Mouse (Mus musculus): ENCODE measurements around the gene Blm. TPM values are rescaled to one million over a fixed set of nuclear protein-coding genes. Genes with fewer than 3 reads are reported as not detected.

Gene Blm
- polyA plus RNA-seq, 1 experiment from 2014 or later: 12.8 TPM

DNA sequence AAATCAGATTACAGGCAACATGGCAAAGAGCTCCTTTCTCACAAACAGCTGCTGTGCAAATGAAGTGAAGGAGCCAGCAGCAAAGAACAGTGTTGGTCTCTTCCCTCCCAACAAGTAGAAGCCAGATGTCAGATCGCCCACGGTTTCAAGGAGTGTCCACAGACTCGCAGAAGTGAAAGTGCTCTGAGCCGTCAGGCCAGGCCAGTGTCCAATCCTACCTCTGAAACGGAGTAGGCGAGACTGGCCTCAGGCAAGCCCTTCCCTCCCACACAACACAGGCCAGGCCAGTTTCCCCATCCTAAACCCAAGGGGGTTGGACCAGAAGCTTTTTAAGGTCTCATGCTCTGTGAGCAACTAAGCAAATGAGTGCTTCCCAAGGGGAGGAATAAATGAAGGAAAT is 77.7 kb downstream of the Blm start:
- 71% methylated on average over 6 of the region's 6 CpGs for WGBS
- 0 out of 2 replicates have a peak overlapping the region, but pooled peaks have one; percentile 14 for H3K27ac ChIP-seq (ENCODE audit: low read length)
- ATAC-seq: no peak

DNA sequence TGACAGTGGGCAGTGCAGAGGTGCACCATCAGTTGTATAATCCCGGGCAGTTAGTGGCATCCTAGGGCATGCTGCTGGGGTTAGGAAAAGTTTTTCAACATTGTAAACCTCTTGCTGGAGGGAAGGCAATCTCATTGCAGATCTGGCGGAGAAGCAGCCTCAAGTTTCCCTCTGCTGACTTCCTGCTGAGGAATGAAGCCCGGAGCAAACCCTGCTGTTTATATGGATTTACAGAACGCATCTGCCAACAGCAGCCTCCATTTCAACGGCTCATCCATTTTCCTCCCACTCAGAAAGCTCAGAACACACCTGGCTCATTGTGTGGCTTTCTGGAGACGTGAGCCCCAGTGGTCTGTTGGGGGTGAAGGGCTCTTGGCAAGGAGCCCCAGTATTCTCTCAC is 78.6 kb downstream of the Blm start:
- H3K36me3 ChIP-seq (ENCODE audit: control insufficient read depth, insufficient read depth, low read length): no peaks in the 10 kb centered on the region
- H3K27me3 ChIP-seq (replicated peaks; ENCODE audit: control insufficient read depth, insufficient read depth, low read length): no peaks in the 10 kb centered on the region
- 0 out of 2 replicates have a peak, but pooled peaks cover 2% of the 10 kb centered on the region for H3K4me1 ChIP-seq (ENCODE audit: control insufficient read depth, insufficient read depth, low read length)
- no peak for ATAC-seq
- H3K27ac ChIP-seq (ENCODE audit: low read length): peak overlapping the region; percentile 5; the same call in 1 of the 2 replicates
- WGBS: 53% methylated on average over 6 of the region's 6 CpGs
- no peak overlapping the region for H3K9ac ChIP-seq (ENCODE audit: low read depth, low read length)
- no peak overlapping the region for H3K4me2 ChIP-seq (ENCODE audit: low read depth, low read length)
- H3K4me3 ChIP-seq (ENCODE audit: low read length): no peak overlapping the region
- no peaks in the 10 kb centered on the region for H3K9me3 ChIP-seq (ENCODE audit: control insufficient read depth, low read length)

More for the DNA sequence above, 77.7 kb downstream of the Blm start:
- Histone ChIP-seq H3K4me3 (ENCODE audit: low read length) (no peak overlapping the region), H3K9me3 (ENCODE audit: control insufficient read depth, low read length) (no peaks in the 10 kb centered on the region), H3K4me1 (ENCODE audit: control insufficient read depth, insufficient read depth, low read length) (0 out of 2 replicates have a peak, but pooled peaks cover 2% of the 10 kb centered on the region), H3K9ac (ENCODE audit: low read depth, low read length) (no peak overlapping the region), H3K27me3 (replicated peaks; ENCODE audit: control insufficient read depth, insufficient read depth, low read length) (no peaks in the 10 kb centered on the region), H3K36me3 (ENCODE audit: control insufficient read depth, insufficient read depth, low read length) (no peaks in the 10 kb centered on the region), H3K4me2 (ENCODE audit: low read depth, low read length) (no peak overlapping the region)

DNA sequence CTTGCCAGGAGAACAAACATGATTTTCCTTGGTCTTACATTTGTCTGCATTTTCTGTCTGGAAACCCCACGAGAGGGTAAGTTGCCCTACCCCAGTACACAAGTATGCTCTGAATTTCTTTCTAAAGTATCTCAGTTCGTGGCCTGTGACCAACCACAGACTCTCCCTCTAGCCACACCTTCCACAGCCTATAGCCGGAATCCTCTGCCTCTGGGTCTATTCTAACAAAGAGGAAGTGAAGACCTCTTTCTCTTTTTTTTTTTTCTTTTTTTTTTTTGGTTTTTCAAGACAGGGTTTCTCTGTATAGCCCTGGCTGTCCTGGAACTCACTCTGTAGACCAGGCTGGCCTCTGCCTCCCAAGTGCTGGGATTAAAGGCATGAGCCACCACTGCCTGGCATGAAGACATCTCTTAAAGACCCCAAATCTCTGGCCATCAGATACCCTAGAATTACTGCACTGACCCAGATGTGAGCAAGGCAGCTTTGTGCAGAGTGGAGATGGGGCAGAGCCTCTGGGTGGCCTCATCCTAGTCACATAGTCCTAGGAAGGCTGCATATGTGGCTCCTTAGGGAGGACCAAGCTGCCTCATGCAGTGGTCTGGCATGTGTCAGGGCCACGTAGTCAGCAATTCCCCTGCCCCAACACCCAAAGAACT is 79.3 kb downstream of the Blm start:
- 70% methylated on average over 4 of the region's 4 CpGs for WGBS
- no peak overlapping the region for H3K4me3 ChIP-seq (ENCODE audit: low read length)
- 0 out of 2 replicates have a peak, but pooled peaks cover 2% of the 10 kb centered on the region for H3K4me1 ChIP-seq (ENCODE audit: control insufficient read depth, insufficient read depth, low read length)
- H3K4me2 ChIP-seq (ENCODE audit: low read depth, low read length): no peak overlapping the region
- H3K27me3 ChIP-seq (replicated peaks; ENCODE audit: control insufficient read depth, insufficient read depth, low read length): no peaks in the 10 kb centered on the region
- ATAC-seq: no peak
- no peaks in the 10 kb centered on the region for H3K36me3 ChIP-seq (ENCODE audit: control insufficient read depth, insufficient read depth, low read length)
- no peak overlapping the region for H3K9ac ChIP-seq (ENCODE audit: low read depth, low read length)
- H3K9me3 ChIP-seq (ENCODE audit: control insufficient read depth, low read length): no peaks in the 10 kb centered on the region
- H3K27ac ChIP-seq (ENCODE audit: low read length): no peak overlapping the region

DNA sequence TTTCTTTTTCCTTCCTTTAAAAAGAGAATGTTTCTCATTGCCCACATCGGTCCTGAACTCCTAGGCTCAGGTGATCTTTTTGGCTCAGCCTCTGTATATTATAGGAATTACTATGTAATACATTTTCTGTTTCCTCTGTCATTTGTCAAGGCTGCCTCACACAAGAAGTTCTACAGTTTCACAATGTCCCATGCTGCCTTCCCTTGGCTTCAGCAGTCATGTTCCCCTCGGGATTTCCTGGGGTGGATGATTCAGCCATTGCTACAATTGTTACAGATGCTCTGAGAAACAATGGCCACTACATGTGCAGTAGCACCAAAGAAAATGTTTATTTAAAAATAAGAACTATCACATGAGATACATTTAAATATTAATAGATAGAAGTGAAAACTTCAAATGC is 80.1 kb downstream of the Blm start:
- H3K27ac ChIP-seq (ENCODE audit: low read length): no peak overlapping the region
- 84% methylated on average over 2 of the region's 2 CpGs for WGBS
- H3K4me3 ChIP-seq (ENCODE audit: low read length): no peak overlapping the region
- 0 out of 2 replicates have a peak, but pooled peaks cover 2% of the 10 kb centered on the region for H3K4me1 ChIP-seq (ENCODE audit: control insufficient read depth, insufficient read depth, low read length)
- no peaks in the 10 kb centered on the region for H3K9me3 ChIP-seq (ENCODE audit: control insufficient read depth, low read length)
- no peaks in the 10 kb centered on the region for H3K27me3 ChIP-seq (replicated peaks; ENCODE audit: control insufficient read depth, insufficient read depth, low read length)
- ATAC-seq: no peak
- H3K36me3 ChIP-seq (ENCODE audit: control insufficient read depth, insufficient read depth, low read length): no peaks in the 10 kb centered on the region
- no peak overlapping the region for H3K4me2 ChIP-seq (ENCODE audit: low read depth, low read length)
- H3K9ac ChIP-seq (ENCODE audit: low read depth, low read length): no peak overlapping the region

DNA sequence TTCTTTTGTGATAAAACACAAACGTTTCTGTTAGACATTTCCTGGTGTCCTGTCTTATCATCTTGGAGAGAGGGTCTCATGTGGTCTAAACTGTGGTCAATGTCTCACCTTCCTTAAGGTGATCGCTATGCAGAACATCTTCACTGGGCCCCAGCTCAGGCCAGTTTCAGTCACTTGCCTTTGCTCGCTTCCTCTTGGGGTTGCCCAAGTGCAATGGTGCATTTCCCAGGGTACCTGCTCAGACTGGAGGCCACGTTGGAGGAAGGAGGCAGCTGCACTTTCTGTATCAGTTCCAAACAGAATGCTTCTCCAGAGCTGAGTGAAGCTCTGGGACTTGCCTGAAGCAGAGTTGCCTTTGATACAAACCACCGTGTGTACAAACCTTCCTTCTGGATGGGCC is 80.9 kb downstream of the Blm start:
- 91% methylated on average over 5 of the region's 5 CpGs for WGBS
- no peak for ATAC-seq
- no peak overlapping the region for H3K9ac ChIP-seq (ENCODE audit: low read depth, low read length)

DNA sequence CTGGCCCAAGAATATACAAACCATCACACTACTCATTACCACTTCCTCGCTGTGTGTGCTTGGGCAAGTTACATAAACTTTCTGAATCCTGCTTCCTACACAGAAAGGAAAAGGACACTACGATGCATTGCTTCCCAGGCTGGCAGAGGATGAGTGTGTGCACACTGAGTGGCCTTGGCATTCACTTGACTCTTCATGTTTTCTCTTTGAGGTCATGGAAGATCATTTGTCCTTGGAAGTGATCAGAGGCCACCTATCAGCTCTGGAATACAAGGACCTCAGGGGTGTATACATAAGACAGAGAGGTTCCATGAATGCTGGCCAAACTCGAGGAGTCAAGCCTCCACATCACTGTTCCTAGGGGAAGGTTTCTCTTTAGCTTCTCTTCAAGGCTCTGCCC is 81.8 kb downstream of the Blm start:
- H3K9me3 ChIP-seq (ENCODE audit: control insufficient read depth, low read length): no peaks in the 10 kb centered on the region
- H3K36me3 ChIP-seq (ENCODE audit: control insufficient read depth, insufficient read depth, low read length): no peaks in the 10 kb centered on the region
- no peak overlapping the region for H3K27ac ChIP-seq (ENCODE audit: low read length)
- no peak overlapping the region for H3K4me2 ChIP-seq (ENCODE audit: low read depth, low read length)
- ATAC-seq: no peak
- H3K9ac ChIP-seq (ENCODE audit: low read depth, low read length): no peak overlapping the region
- no peak overlapping the region for H3K4me3 ChIP-seq (ENCODE audit: low read length)
- 91% methylated on average over 3 of the region's 3 CpGs for WGBS
- 0 out of 2 replicates have a peak, but pooled peaks cover 2% of the 10 kb centered on the region for H3K4me1 ChIP-seq (ENCODE audit: control insufficient read depth, insufficient read depth, low read length)
- H3K27me3 ChIP-seq (replicated peaks; ENCODE audit: control insufficient read depth, insufficient read depth, low read length): no peaks in the 10 kb centered on the region

More for the DNA sequence above, 80.9 kb downstream of the Blm start:
- H3K9me3 ChIP-seq (ENCODE audit: control insufficient read depth, low read length): no peaks in the 10 kb centered on the region
- no peak overlapping the region for H3K4me3 ChIP-seq (ENCODE audit: low read length)
- 0 out of 2 replicates have a peak, but pooled peaks cover 2% of the 10 kb centered on the region for H3K4me1 ChIP-seq (ENCODE audit: control insufficient read depth, insufficient read depth, low read length)
- no peak overlapping the region for H3K4me2 ChIP-seq (ENCODE audit: low read depth, low read length)
- no peaks in the 10 kb centered on the region for H3K36me3 ChIP-seq (ENCODE audit: control insufficient read depth, insufficient read depth, low read length)
- H3K27ac ChIP-seq (ENCODE audit: low read length): no peak overlapping the region
- no peaks in the 10 kb centered on the region for H3K27me3 ChIP-seq (replicated peaks; ENCODE audit: control insufficient read depth, insufficient read depth, low read length)

DNA sequence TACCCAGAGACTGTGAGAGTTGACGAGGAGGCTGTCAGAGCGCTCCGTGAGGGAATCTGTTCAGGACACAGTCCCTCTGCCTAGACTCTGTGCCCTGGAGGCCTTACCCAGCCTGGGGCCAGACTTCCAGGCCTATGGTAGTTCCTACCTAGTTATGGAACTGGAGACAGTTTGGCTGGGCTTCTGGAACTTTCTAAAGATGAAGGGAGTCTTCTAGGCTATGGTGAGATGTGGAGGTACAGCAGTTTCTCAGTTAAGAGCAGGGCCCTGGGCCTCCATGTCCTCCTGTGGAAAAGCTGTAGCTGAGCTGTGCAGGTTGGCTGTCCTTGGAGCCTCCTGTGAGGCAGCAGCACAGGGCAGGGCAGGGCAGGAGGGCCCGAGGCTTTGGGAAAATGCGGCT is 82.7 kb downstream of the Blm start:
- peak overlapping the region; percentile 10; the same call in 1 of the 2 replicates for H3K27ac ChIP-seq (ENCODE audit: low read length)
- H3K4me2 ChIP-seq (ENCODE audit: low read depth, low read length): no peak overlapping the region
- H3K27me3 ChIP-seq (replicated peaks; ENCODE audit: control insufficient read depth, insufficient read depth, low read length): no peaks in the 10 kb centered on the region
- WGBS: 83% methylated on average over 5 of the region's 5 CpGs
- no peaks in the 10 kb centered on the region for H3K36me3 ChIP-seq (ENCODE audit: control insufficient read depth, insufficient read depth, low read length)
- no peaks in the 10 kb centered on the region for H3K9me3 ChIP-seq (ENCODE audit: control insufficient read depth, low read length)
- H3K9ac ChIP-seq (ENCODE audit: low read depth, low read length): no peak overlapping the region
- ATAC-seq: no peak
- no peak overlapping the region for H3K4me3 ChIP-seq (ENCODE audit: low read length)
- H3K4me1 ChIP-seq (ENCODE audit: control insufficient read depth, insufficient read depth, low read length): 0 out of 2 replicates have a peak, but pooled peaks cover 2% of the 10 kb centered on the region

DNA sequence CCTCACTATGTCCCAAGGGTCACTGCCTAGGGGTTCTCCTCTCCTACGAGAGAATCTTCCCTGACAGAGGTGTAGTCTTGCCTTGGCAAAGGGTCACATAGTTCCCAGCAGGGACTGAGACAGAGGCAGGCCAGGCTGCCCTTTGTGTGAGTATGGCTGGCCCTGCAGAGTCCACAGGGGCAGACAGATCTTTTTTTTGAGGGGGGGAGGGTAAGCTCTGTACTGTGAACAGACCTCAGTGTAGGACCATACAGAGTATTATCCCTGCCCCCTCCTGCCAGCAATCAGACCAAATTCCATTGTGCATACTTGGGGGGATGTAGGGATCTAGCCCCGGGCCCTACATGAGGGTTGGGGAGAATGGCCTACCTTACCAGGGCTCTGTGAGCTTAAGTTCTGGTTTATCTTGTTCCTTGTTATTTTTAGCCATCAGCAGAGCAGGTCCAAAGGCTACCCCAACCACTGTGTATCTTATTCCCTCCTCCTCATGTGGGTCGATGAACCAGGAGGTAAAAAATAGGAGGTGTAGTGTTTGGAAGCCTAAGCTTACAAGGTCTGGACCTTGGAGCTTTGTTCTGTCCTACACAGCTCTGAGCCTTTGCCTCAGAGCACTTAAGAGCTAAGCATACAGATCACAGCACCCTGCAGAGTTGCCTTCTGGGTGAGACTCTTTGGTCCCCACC is 83.2 kb downstream of the Blm start:
- ATAC-seq: peak; percentile 89
- no peaks in the 10 kb centered on the region for H3K27me3 ChIP-seq (replicated peaks; ENCODE audit: control insufficient read depth, insufficient read depth, low read length)
- 0 out of 2 replicates have a peak, but pooled peaks cover 2% of the 10 kb centered on the region for H3K4me1 ChIP-seq (ENCODE audit: control insufficient read depth, insufficient read depth, low read length)
- H3K4me2 ChIP-seq (ENCODE audit: low read depth, low read length): no peak overlapping the region
- 62% methylated on average over 3 of the region's 3 CpGs for WGBS
- H3K9me3 ChIP-seq (ENCODE audit: control insufficient read depth, low read length): no peaks in the 10 kb centered on the region
- peak overlapping the region; percentile 10; the same call in 1 of the 2 replicates for H3K27ac ChIP-seq (ENCODE audit: low read length)
- no peaks in the 10 kb centered on the region for H3K36me3 ChIP-seq (ENCODE audit: control insufficient read depth, insufficient read depth, low read length)
- no peak overlapping the region for H3K4me3 ChIP-seq (ENCODE audit: low read length)
- no peak overlapping the region for H3K9ac ChIP-seq (ENCODE audit: low read depth, low read length)

DNA sequence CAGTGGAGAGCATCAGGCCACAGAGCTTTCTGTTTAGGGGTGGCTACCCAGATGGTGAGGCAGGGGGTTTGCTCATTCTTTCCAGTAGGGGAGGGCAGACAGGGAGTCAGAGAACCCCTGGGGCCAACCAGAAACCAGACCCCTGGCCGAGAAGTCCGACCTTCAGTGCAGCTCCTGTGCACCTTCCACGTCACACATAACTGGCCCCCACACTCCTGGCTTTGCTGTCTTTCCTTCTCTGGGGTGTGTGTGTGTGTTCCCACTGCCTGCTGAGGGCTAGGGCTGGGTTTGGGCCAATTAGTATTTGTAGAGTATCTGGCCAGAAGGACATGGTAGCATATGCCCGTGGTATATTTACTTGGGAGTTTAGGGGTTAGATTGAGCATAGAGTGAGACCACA is 84.6 kb downstream of the Blm start:
- Histone ChIP-seq H3K4me3 (ENCODE audit: low read length) (no peak overlapping the region), H3K27ac (ENCODE audit: low read length) (no peak overlapping the region), H3K4me1 (ENCODE audit: control insufficient read depth, insufficient read depth, low read length) (peaks cover 8% of the 10 kb centered on the region; the same call in 1 of the 2 replicates), H3K27me3 (replicated peaks; ENCODE audit: control insufficient read depth, insufficient read depth, low read length) (no peaks in the 10 kb centered on the region), H3K9me3 (ENCODE audit: control insufficient read depth, low read length) (no peaks in the 10 kb centered on the region), H3K4me2 (ENCODE audit: low read depth, low read length) (no peak overlapping the region), H3K9ac (ENCODE audit: low read depth, low read length) (no peak overlapping the region), H3K36me3 (ENCODE audit: control insufficient read depth, insufficient read depth, low read length) (no peaks in the 10 kb centered on the region)
- WGBS: 71% methylated on average over 4 of the region's 4 CpGs
- no peak for ATAC-seq

Data from intestine, embryonic 16.5 days (tissue).